Mouse (Mus musculus) hindbrain, embryonic 12.5 days (tissue): Measurements from ENCODE around the gene Cubn. TPM values are rescaled to one million over a fixed set of nuclear protein-coding genes. Genes with fewer than 3 reads are reported as not detected.

ENCODE experiments used
- ATAC-seq: fragments of 200-750 bp; cut with Nextera tagmentation; 2 replicates; pipeline ENCODE4 v1.8.0; 2017; ENCODE audit warnings: moderate TSS enrichment; ENCODE audit not compliant: low FRiP score
- H3K27ac ChIP-seq: fragments of 300-500 bp; sonication (generic); 2 replicates; pipeline ENCODE4 v1.5.1; 2016; ENCODE audit warnings: mild to moderate bottlenecking
- H3K27me3 ChIP-seq: fragments of 300-500 bp; sonication (generic); 2 replicates; pipeline ENCODE4 v1.6.1; 2016; ENCODE audit warnings: mild to moderate bottlenecking
- H3K36me3 ChIP-seq: fragments of 300-500 bp; sonication (generic); 2 replicates; pipeline ENCODE4 v1.6.1; 2016; ENCODE audit warnings: mild to moderate bottlenecking
- H3K4me1 ChIP-seq: fragments of 300-500 bp; sonication (generic); 2 replicates; pipeline ENCODE4 v1.6.1; 2016
- H3K4me2 ChIP-seq: fragments of 300-500 bp; sonication (generic); replicated peaks from 2 replicates; pipeline ENCODE4 v1.6.1; 2016; ENCODE audit warnings: mild to moderate bottlenecking
- H3K4me3 ChIP-seq: fragments of 300-500 bp; sonication (generic); 2 replicates; pipeline ENCODE4 v1.5.1; 2016; ENCODE audit warnings: mild to moderate bottlenecking
- H3K9ac ChIP-seq: fragments of 300-500 bp; sonication (generic); 2 replicates; pipeline ENCODE4 v1.6.1; 2016; ENCODE audit warnings: mild to moderate bottlenecking, moderate library complexity
- H3K9me3 ChIP-seq: fragments of 300-500 bp; sonication (generic); replicated peaks from 2 replicates; pipeline ENCODE4 v1.6.1; 2016; ENCODE audit warnings: mild to moderate bottlenecking
- WGBS: fragments of 180-500 bp; shearing (Covaris S2); methylation state at CpG from one replicate; pipeline ENCODE4 v1.1.7; 2016; 5-methylcytosine and 5-hydroxymethylcytosine counted together
- polyA plus RNA-seq: library from polyadenylated mRNA; unstranded; fragments of >200 nt; fragmentation: Nextera tagmentation; extraction: Ambion mirVana; gene quantifications from 2 replicates; pipeline ENCODE4 v1.2.1, GENCODE M21; 2016

Gene Cubn
- polyA plus RNA-seq, result 0.29 and 0.32 TPM in 2 replicates

GRCm38 (mm10) chr2:13491734-13492133 lies at the start of gene Cubn:
Gene Cubn (minus strand): TSS chr2:13491813.
- WGBS, result 43% methylated on average over 8 of the region's 8 CpGs
- Histone ChIP-seq H3K4me1 (0 out of 2 replicates have a peak, but pooled peaks cover 3% of the 10 kb centered on the region), H3K36me3 (no peaks in the 10 kb centered on the region), H3K9ac (no peak within 1 kb of the TSS), H3K4me3 (no peak within 1 kb of the TSS), H3K4me2 (no peak within 1 kb of the TSS), H3K9me3 (no peaks in the 10 kb centered on the region), H3K27ac (no peak within 1 kb of the TSS), H3K27me3 (no peaks in the 10 kb centered on the region)
- no peak for ATAC-seq

DNA sequence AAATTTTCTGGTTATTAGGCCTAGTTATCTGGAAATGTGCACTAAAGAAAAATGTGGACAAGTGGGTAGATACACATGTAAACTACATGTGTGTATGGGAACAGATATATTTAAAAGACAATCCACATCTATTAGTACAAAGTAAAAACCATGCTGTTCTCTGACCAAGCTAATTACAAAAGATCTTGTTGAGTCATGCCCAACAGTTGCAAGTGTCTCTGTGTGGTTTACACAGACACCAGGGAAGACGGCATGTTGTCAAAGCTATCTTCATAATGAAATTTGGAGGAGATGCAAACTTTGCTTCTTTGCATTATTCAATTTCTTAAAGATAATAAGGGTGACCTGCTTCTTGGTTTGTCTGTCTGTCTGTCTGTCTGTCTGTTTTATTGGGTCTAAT lies 48.2 kb upstream of the Cubn start:
- peaks cover 7% of the 10 kb centered on the region; the same call in 1 of the 2 replicates for H3K4me1 ChIP-seq
- H3K9me3 ChIP-seq, result no peaks in the 10 kb centered on the region
- 84% methylated on average over 1 of the region's 1 CpGs for WGBS
- H3K4me3 ChIP-seq, result no peak overlapping the region
- H3K4me2 ChIP-seq, result no peak overlapping the region
- H3K27ac ChIP-seq, result no peak overlapping the region
- no peaks in the 10 kb centered on the region for H3K36me3 ChIP-seq
- no peak overlapping the region for H3K9ac ChIP-seq
- no peaks in the 10 kb centered on the region for H3K27me3 ChIP-seq
- ATAC-seq, result no peak

DNA sequence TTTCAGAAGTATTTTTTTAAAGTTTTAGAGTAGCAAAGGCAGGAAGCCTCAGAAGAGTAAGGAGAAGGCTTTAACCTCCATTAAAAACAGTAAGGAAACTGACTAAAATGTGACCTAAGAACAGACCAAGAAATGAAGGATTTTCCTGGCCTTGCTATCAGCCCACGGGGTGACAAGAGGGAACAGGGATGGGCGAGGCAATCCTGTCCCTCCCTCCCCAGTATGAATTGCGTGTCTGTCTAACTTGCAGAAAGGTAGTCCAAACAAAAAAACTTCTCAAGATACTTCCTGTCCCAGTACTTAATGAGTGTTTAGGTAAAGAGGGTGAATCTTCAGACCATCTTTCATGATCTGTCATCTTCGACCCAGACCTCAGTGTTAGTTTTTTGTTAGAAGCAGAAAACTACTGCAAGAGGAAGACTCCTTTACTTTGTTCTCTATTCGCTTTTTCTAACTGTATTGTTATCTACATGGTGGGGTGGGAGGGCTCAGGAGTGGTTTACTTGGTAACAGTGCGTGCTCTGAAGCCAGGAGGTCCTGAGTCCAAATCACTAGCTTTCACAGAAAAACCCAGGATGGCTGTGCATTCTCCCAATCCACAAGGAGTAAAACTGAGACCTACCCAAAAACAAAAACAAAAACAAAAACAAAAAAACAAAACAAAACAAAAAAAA lies 47.2 kb upstream of the Cubn start:
- Histone ChIP-seq H3K27ac (no peak overlapping the region), H3K36me3 (no peaks in the 10 kb centered on the region), H3K9me3 (no peaks in the 10 kb centered on the region), H3K4me1 (peaks cover 2% of the 10 kb centered on the region; the same call in 1 of the 2 replicates), H3K27me3 (no peaks in the 10 kb centered on the region), H3K9ac (no peak overlapping the region), H3K4me2 (no peak overlapping the region), H3K4me3 (no peak overlapping the region)
- 76% methylated on average over 6 of the region's 6 CpGs for WGBS
- ATAC-seq, result no peak

GRCm38 (mm10) chr2:13538258-13538657 lies 46.6 kb upstream of the Cubn start:
- WGBS, result 74% methylated on average over 2 of the region's 2 CpGs
- no peak for ATAC-seq

GRCm38 (mm10) chr2:13537733-13538132 lies 46.1 kb upstream of the Cubn start:
- no peak overlapping the region for H3K4me2 ChIP-seq
- 17% methylated on average over 2 of the region's 2 CpGs for WGBS
- ATAC-seq, result no peak
- H3K9ac ChIP-seq, result no peak overlapping the region
- no peak overlapping the region for H3K27ac ChIP-seq
- no peaks in the 10 kb centered on the region for H3K9me3 ChIP-seq
- no peaks in the 10 kb centered on the region for H3K27me3 ChIP-seq
- no peaks in the 10 kb centered on the region for H3K36me3 ChIP-seq
- H3K4me3 ChIP-seq, result no peak overlapping the region
- no peaks in the 10 kb centered on the region for H3K4me1 ChIP-seq

More at GRCm38 (mm10) chr2:13538258-13538657, 46.6 kb upstream of the Cubn start:
- H3K4me1 ChIP-seq, result no peaks in the 10 kb centered on the region
- no peaks in the 10 kb centered on the region for H3K27me3 ChIP-seq
- H3K27ac ChIP-seq, result no peak overlapping the region
- no peaks in the 10 kb centered on the region for H3K36me3 ChIP-seq
- H3K9ac ChIP-seq, result no peak overlapping the region
- H3K4me3 ChIP-seq, result no peak overlapping the region
- H3K4me2 ChIP-seq, result no peak overlapping the region
- no peaks in the 10 kb centered on the region for H3K9me3 ChIP-seq

DNA sequence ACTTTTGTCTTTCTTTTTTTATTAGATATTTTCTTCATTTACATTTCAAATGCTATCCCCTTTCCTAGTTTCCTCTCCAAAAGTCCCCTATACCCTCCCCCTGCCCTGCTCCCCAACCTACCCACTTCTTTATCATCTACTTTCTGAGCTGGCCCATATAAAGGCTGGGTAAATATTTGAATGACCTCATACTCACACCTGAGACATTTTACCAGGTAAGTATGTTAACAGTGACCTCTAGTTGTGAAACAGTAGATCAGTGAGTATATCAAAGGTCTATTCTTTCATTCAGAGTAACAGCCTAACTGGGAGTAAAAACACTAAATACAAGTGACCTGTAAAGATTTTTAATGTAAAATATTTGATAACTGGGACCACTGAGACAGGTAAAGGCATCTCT lies 45.1 kb upstream of the Cubn start:
- Histone ChIP-seq H3K36me3 (no peaks in the 10 kb centered on the region), H3K4me2 (no peak overlapping the region)

GRCm38 (mm10) chr2:13530639-13531038 lies 39.0 kb upstream of the Cubn start:
- Histone ChIP-seq H3K9ac (no peak overlapping the region), H3K4me3 (no peak overlapping the region), H3K4me1 (no peaks in the 10 kb centered on the region), H3K27me3 (no peaks in the 10 kb centered on the region), H3K4me2 (no peak overlapping the region), H3K36me3 (no peaks in the 10 kb centered on the region), H3K9me3 (no peaks in the 10 kb centered on the region), H3K27ac (no peak overlapping the region)
- 91% methylated on average over 6 of the region's 6 CpGs for WGBS
- ATAC-seq, result no peak

More for the DNA sequence above, 45.1 kb upstream of the Cubn start:
- ATAC-seq, result no peak
- H3K27ac ChIP-seq, result no peak overlapping the region
- H3K9ac ChIP-seq, result no peak overlapping the region
- H3K27me3 ChIP-seq, result no peaks in the 10 kb centered on the region
- no peaks in the 10 kb centered on the region for H3K4me1 ChIP-seq
- no peak overlapping the region for H3K4me3 ChIP-seq
- H3K9me3 ChIP-seq, result no peaks in the 10 kb centered on the region

GRCm38 (mm10) chr2:13529253-13529933 lies 37.8 kb upstream of the Cubn start:
- no peak for ATAC-seq
- Histone ChIP-seq H3K27me3 (no peaks in the 10 kb centered on the region), H3K27ac (no peak overlapping the region), H3K4me2 (no peak overlapping the region), H3K36me3 (no peaks in the 10 kb centered on the region), H3K9me3 (no peaks in the 10 kb centered on the region), H3K9ac (no peak overlapping the region), H3K4me1 (no peaks in the 10 kb centered on the region), H3K4me3 (no peak overlapping the region)
- WGBS, result 92% methylated on average over 3 of the region's 3 CpGs

DNA sequence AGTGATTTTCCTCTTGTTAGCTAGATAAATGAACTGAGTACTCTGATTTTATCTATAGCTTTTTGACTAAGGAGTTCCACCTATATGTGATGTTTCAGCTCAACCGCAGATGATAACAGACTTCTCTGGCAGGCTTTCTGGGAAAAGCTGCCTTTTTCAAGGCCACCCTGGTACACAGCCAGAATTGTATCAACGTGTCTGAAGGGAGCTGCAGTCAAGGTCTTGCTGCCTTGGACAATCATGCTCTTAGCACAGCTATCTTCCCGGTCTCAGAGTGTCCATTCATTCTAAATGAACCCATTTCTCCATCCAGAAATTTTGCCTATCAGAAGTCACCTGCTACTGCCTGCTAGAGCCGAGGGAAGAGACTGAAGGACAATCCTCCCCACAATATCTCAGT lies 35.9 kb upstream of the Cubn start:
- no peak for ATAC-seq
- 76% methylated on average over 4 of the region's 4 CpGs for WGBS

DNA sequence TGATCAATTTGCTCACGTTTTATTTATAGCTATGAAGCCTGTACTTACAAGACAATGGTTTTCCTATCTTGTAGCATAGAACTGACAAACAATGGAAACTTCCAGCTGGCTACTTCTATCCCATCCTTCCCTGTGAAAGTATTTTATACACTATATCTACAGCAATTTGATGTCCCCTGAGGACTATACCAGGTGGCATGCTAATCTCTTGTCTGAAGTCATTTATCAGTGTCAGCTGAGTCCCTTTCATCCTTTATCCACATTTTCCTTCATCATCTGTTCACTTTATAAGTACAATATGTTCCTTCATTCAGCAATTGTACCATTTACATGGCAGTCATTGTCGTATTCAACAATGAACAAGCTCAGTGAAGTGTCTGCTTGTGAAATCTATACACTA lies 35.5 kb upstream of the Cubn start:
- no peak overlapping the region for H3K27ac ChIP-seq
- H3K4me1 ChIP-seq, result peaks cover 2% of the 10 kb centered on the region; the same call in 1 of the 2 replicates
- 41% methylated on average over 2 of the region's 2 CpGs for WGBS
- no peak overlapping the region for H3K9ac ChIP-seq
- no peak overlapping the region for H3K4me2 ChIP-seq
- ATAC-seq, result 0 out of 2 replicates have a peak, but pooled peaks have one; percentile 29
- no peaks in the 10 kb centered on the region for H3K9me3 ChIP-seq
- no peaks in the 10 kb centered on the region for H3K36me3 ChIP-seq
- H3K27me3 ChIP-seq, result no peaks in the 10 kb centered on the region
- no peak overlapping the region for H3K4me3 ChIP-seq

More for the DNA sequence above, 35.9 kb upstream of the Cubn start:
- Histone ChIP-seq H3K9ac (no peak overlapping the region), H3K4me1 (no peaks in the 10 kb centered on the region), H3K9me3 (no peaks in the 10 kb centered on the region), H3K4me3 (no peak overlapping the region), H3K27me3 (no peaks in the 10 kb centered on the region), H3K27ac (no peak overlapping the region), H3K36me3 (no peaks in the 10 kb centered on the region), H3K4me2 (no peak overlapping the region)

DNA sequence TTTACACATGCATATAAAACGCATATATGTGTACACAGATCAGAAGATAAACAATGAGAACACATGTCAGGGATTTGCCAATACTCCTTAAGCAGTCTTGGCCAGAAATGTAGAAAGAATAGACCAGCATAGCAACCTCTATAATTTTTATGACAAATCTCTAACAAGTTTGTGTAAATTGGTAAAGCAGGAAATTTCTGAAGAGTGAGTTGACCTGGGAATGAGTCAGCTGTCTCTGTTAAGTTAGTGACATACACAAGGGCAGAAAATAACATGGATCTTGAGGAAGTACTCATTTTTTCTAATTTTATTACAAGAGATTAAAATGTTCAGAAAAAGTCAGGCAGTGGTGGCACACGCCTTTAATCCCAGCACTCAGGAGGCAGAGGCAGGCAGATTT lies 34.6 kb upstream of the Cubn start:
- Histone ChIP-seq H3K4me3 (no peak overlapping the region), H3K9ac (no peak overlapping the region), H3K9me3 (no peaks in the 10 kb centered on the region), H3K27me3 (no peaks in the 10 kb centered on the region), H3K36me3 (no peaks in the 10 kb centered on the region), H3K27ac (no peak overlapping the region), H3K4me2 (no peak overlapping the region), H3K4me1 (peaks cover 2% of the 10 kb centered on the region; the same call in 1 of the 2 replicates)
- no peak for ATAC-seq
- 92% methylated on average over 2 of the region's 2 CpGs for WGBS

DNA sequence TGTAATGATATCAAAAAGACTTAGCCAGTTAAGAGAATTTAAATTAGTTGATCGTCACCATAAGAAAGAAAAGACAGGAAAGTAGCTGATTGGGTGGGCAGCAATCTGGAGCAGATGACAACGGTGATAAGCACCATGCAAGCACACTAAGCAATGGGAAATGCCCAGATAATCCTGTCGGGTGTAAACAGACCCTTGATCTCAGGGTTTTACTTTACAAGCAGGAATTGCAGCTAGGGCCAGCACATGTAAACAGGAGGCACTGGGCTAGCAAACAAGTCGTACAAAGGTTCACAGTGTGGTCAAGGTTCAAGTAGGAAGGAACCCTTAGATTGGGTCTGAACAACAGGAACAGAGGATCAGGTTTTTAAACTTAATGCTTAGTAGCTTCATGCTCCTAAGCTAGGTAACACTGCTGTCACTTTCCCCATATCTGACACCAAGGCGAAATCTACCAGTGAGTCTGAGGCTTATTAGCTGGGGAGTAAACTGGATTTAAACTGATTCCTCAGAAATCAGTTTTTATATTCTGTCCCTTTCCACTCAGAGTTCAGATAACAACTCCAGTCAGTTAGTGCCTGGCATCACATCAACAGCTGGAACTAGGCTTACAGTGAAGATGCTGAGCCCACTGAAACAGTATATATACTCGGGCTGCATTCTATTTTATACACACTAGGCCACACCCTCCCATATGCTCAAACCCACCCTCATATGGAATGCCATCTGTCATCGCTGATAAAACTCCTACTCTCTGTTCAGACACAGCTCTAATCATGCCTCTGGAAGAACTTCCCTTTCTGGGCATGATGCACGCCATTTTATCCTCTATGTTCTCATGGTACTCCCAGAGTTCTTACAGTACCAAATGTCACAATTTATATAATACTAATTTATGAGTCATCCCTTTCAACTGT lies 32.2 kb upstream of the Cubn start:
- H3K4me1 ChIP-seq, result peaks cover 2% of the 10 kb centered on the region; the same call in 1 of the 2 replicates
- no peaks in the 10 kb centered on the region for H3K27me3 ChIP-seq
- H3K4me2 ChIP-seq, result no peak overlapping the region
- no peaks in the 10 kb centered on the region for H3K36me3 ChIP-seq
- no peaks in the 10 kb centered on the region for H3K9me3 ChIP-seq
- H3K4me3 ChIP-seq, result no peak overlapping the region
- ATAC-seq, result peak; percentile 47; the same call in 1 of the 2 replicates
- WGBS, result 72% methylated on average over 8 of the region's 8 CpGs
- no peak overlapping the region for H3K9ac ChIP-seq
- H3K27ac ChIP-seq, result no peak overlapping the region
